Mouse (Mus musculus): ENCODE measurements around the gene Gm8439.

The Gm8439 gene

GRCm38 (mm10) chr4:120612304-120613080, 23.9 kb downstream of the Gm8439 start:
- no peak for DNase-seq (ENCODE audit: low spot score in 2 of 2)

- DNase-seq (ENCODE audit: low spot score in 2 of 2), result no peak
These were observed 25.3 kb downstream of the Gm8439 start for GRCm38 (mm10) chr4:120613691-120614329.

GRCm38 (mm10) chr4:120614644-120615043, 26.1 kb downstream of the Gm8439 start:
- no peak for DNase-seq (ENCODE audit: low spot score in 2 of 2)

GRCm38 (mm10) chr4:120615528-120616081, 27.1 kb downstream of the Gm8439 start:
- DNase-seq (ENCODE audit: low spot score in 2 of 2), result no peak

- no peak for DNase-seq (ENCODE audit: low spot score in 2 of 2)
These were observed 27.9 kb downstream of the Gm8439 start for GRCm38 (mm10) chr4:120616199-120617025.

- DNase-seq (ENCODE audit: low spot score in 2 of 2), result no peak
These were observed 39.2 kb downstream of the Gm8439 start for GRCm38 (mm10) chr4:120627728-120628127.

- no peak for DNase-seq (ENCODE audit: low spot score in 2 of 2)
These were observed 41.8 kb downstream of the Gm8439 start for GRCm38 (mm10) chr4:120630218-120630931.

- no peak for DNase-seq (ENCODE audit: low spot score in 2 of 2)
These were observed 43.3 kb downstream of the Gm8439 start for GRCm38 (mm10) chr4:120631828-120632227.

- no peak for DNase-seq (ENCODE audit: low spot score in 2 of 2)
These were observed 46.8 kb downstream of the Gm8439 start for GRCm38 (mm10) chr4:120635351-120635750.

- no peak for DNase-seq (ENCODE audit: low spot score in 2 of 2)
These were observed 53.4 kb downstream of the Gm8439 start for GRCm38 (mm10) chr4:120641946-120642345.

- DNase-seq (ENCODE audit: low spot score in 2 of 2), result no peak
These were observed 55.4 kb downstream of the Gm8439 start for GRCm38 (mm10) chr4:120643899-120644298.

GRCm38 (mm10) chr4:120649369-120650207, 61.0 kb downstream of the Gm8439 start:
- DNase-seq (ENCODE audit: low spot score in 2 of 2), result no peak

GRCm38 (mm10) chr4:120650208-120650592, 61.7 kb downstream of the Gm8439 start:
- no peak for DNase-seq (ENCODE audit: low spot score in 2 of 2)

GRCm38 (mm10) chr4:120655898-120656297, 67.4 kb downstream of the Gm8439 start:
- DNase-seq (ENCODE audit: low spot score in 2 of 2), result no peak

Measured in urinary bladder, postnatal 4 days (tissue).